ENCODE assay signal across 10 mouse cellular contexts in the genomic region with DNA sequence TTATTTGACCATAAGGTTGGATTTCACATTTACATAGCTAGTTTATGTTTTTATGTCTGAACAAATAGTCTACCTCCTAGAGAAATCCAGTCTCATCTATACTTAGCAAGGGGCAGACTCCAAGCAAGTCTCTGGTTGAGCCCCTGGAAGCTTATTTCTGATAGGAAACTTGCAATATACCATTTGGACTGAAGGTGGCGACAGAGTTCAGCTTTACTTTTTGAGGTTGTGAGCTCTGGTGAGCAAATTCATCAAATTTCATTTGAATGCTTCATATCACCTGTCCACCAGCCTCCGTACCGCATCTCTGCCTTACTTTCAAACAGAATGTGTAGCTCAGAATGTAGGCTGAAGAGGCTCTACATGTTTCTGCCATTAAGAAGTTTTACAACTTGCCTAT. TPM values are rescaled to one million over a fixed set of nuclear protein-coding genes. Genes with fewer than 3 reads are reported as not detected.
A peak's percentile ranks its signal among the peaks of the same experiment; 100 is the strongest.
DNase-seq lines count a peak whose midpoint lies in the region; ATAC-seq and TF ChIP-seq lines count a peak whose summit lies in the region.
"Had no signal": no experiment of that assay in that cellular context is flagged by ENCODE, and none has a peak within 500 bp of the region (broad histone marks: within the 10 kb centered on the region; RNA-seq: fewer than 3 reads in every experiment).

No protein-coding gene starts in this region.

- no peaks in the 10 kb centered on the region for H3K4me1 ChIP-seq in forebrain, embryonic 11.5 days (replicated peaks; ENCODE audit: control insufficient read depth, insufficient read depth, low read length)
- H3K4me1 ChIP-seq in forebrain, embryonic 12.5 days, result no peaks in the 10 kb centered on the region
- no peaks in the 10 kb centered on the region for H3K4me1 ChIP-seq in midbrain, embryonic 10.5 days
- no peaks in the 10 kb centered on the region for H3K4me1 ChIP-seq in stomach, postnatal 0 days (replicated peaks; ENCODE audit: control insufficient read depth, insufficient read depth)
- H3K4me1 ChIP-seq: limb, embryonic 12.5 days had no signal

- peak; percentile 65 for DNase-seq in forebrain, embryonic 11.5 days (ENCODE audit: low spot score)
- peak; percentile 14 to 22 for DNase-seq in urinary bladder, postnatal 36 days (ENCODE audit: low spot score in 2 of 2)
- DNase-seq in urinary bladder, adult 2 months (ENCODE audit: low spot score), result no peak
- peak; percentile 69 for DNase-seq in embryo, embryonic 9.5 days (ENCODE audit: extremely low spot score)
- peak; percentile 3 for DNase-seq in layer of hippocampus, adult 9-10 months (ENCODE audit: low spot score)
- peak; percentile 28 for DNase-seq in midbrain, embryonic 10.5 days (ENCODE audit: low spot score)
- peak; percentile 49 for DNase-seq in stomach, postnatal 0 days (ENCODE audit: low spot score)

- H3K36me3 ChIP-seq in forebrain, embryonic 11.5 days (ENCODE audit: control insufficient read depth, insufficient read depth, low read length), result no peaks in the 10 kb centered on the region
- H3K36me3 ChIP-seq in forebrain, embryonic 12.5 days (replicated peaks), result no peaks in the 10 kb centered on the region
- no peaks in the 10 kb centered on the region for H3K36me3 ChIP-seq in midbrain, embryonic 10.5 days
- H3K36me3 ChIP-seq in stomach, postnatal 0 days (ENCODE audit: control insufficient read depth, insufficient read depth, low read length), result no peaks in the 10 kb centered on the region
- H3K36me3 ChIP-seq: limb, embryonic 12.5 days had no signal

- TF ChIP-seq CTCF in stomach, postnatal 0 days (IDR thresholded peaks at IDR 0.05; ENCODE audit: low read depth), result peak; percentile 92

- 14% methylated on average over 3 of the region's 3 CpGs for WGBS in forebrain, embryonic 11.5 days
- WGBS in forebrain, embryonic 12.5 days, result 11% methylated on average over 3 of the region's 3 CpGs
- WGBS in midbrain, embryonic 10.5 days, result 19% methylated on average over 3 of the region's 3 CpGs
- WGBS in stomach, postnatal 0 days, result 3% methylated on average over 3 of the region's 3 CpGs

- H3K9me3 ChIP-seq in forebrain, embryonic 11.5 days (ENCODE audit: control insufficient read depth, low read length), result no peaks in the 10 kb centered on the region
- H3K9me3 ChIP-seq in forebrain, embryonic 12.5 days, result no peaks in the 10 kb centered on the region
- H3K9me3 ChIP-seq in midbrain, embryonic 10.5 days (replicated peaks), result no peaks in the 10 kb centered on the region
- H3K9me3 ChIP-seq in stomach, postnatal 0 days (ENCODE audit: control insufficient read depth, low read length), result no peaks in the 10 kb centered on the region
- H3K9me3 ChIP-seq: limb, embryonic 12.5 days had no signal

- no peaks in the 10 kb centered on the region for H3K27me3 ChIP-seq in forebrain, embryonic 11.5 days (ENCODE audit: control insufficient read depth, insufficient read depth, low read length)
- H3K27me3 ChIP-seq in forebrain, embryonic 12.5 days, result 0 out of 2 replicates have a peak, but pooled peaks cover 4% of the 10 kb centered on the region
- no peaks in the 10 kb centered on the region for H3K27me3 ChIP-seq in midbrain, embryonic 10.5 days (ENCODE audit: low read depth, poor library complexity, severe bottlenecking)
- no peaks in the 10 kb centered on the region for H3K27me3 ChIP-seq in stomach, postnatal 0 days (ENCODE audit: control insufficient read depth, insufficient read depth, low read length)
- H3K27me3 ChIP-seq: limb, embryonic 12.5 days had no signal

- H3K4me3 ChIP-seq in forebrain, embryonic 11.5 days (ENCODE audit: low read depth, low read length), result no peak overlapping the region
- H3K4me3 ChIP-seq in forebrain, embryonic 12.5 days (replicated peaks), result no peak overlapping the region
- H3K4me3 ChIP-seq in midbrain, embryonic 10.5 days, result no peak overlapping the region
- no peak overlapping the region for H3K4me3 ChIP-seq in stomach, postnatal 0 days (ENCODE audit: low read depth, low read length)
- H3K4me3 ChIP-seq: limb, embryonic 12.5 days had no signal

- ATAC-seq in forebrain, embryonic 11.5 days (replicated peaks; ENCODE audit: low FRiP score), result no peak
- no peak for ATAC-seq in forebrain, embryonic 12.5 days (ENCODE audit: low FRiP score)
- ATAC-seq in stomach, postnatal 0 days (ENCODE audit: low FRiP score, low TSS enrichment), result no peak

- no peak overlapping the region for H3K9ac ChIP-seq in forebrain, embryonic 11.5 days (ENCODE audit: low read length)
- H3K9ac ChIP-seq in forebrain, embryonic 12.5 days, result no peak overlapping the region
- H3K9ac ChIP-seq in stomach, postnatal 0 days (ENCODE audit: low read length), result no peak overlapping the region
- H3K9ac ChIP-seq: limb, embryonic 12.5 days had no signal

- no peak for TF ChIP-seq EP300 in stomach, postnatal 0 days (optimal IDR thresholded peaks at IDR 0.05)

- no peak overlapping the region for H3K4me2 ChIP-seq in forebrain, embryonic 11.5 days (ENCODE audit: low read depth, low read length, severe bottlenecking)
- H3K4me2 ChIP-seq in forebrain, embryonic 12.5 days, result no peak overlapping the region
- H3K4me2 ChIP-seq in stomach, postnatal 0 days (replicated peaks; ENCODE audit: low read depth), result no peak overlapping the region
- H3K4me2 ChIP-seq: limb, embryonic 12.5 days had no signal

- H3K27ac ChIP-seq in forebrain, embryonic 11.5 days (ENCODE audit: low read depth, low read length), result no peak overlapping the region
- H3K27ac ChIP-seq in forebrain, embryonic 12.5 days, result no peak overlapping the region
- H3K27ac ChIP-seq in midbrain, embryonic 10.5 days (replicated peaks), result no peak overlapping the region
- no peak overlapping the region for H3K27ac ChIP-seq in stomach, postnatal 0 days (replicated peaks)
- H3K27ac ChIP-seq: limb, embryonic 12.5 days had no signal

RNA-seq across cellular contexts. Expression of a gene that starts 5.8 kb away (rescaled TPM):
- not detected in 2 replicates for polyA plus RNA-seq in forebrain, embryonic 11.5 days (2014; fragmentation: Nextera tagmentation; extraction: Ambion mirVana)
- polyA plus RNA-seq in forebrain, embryonic 12.5 days (2016; fragmentation: Nextera tagmentation; extraction: Ambion mirVana), result not detected in 2 replicates
- polyA plus RNA-seq in urinary bladder, adult 2 months (2012; rRNA removed), result not detected in 2 replicates
- polyA plus RNA-seq in midbrain, embryonic 10.5 days (2016; fragmentation: Nextera tagmentation; extraction: Ambion mirVana), result not detected in 2 replicates
- polyA plus RNA-seq in stomach, postnatal 0 days (2015; fragmentation: Nextera tagmentation; extraction: Ambion mirVana), result 0.39 and 0.40 TPM in 2 replicates
- polyA plus RNA-seq: limb, embryonic 12.5 days; stomach, embryonic 14.5 days had no signal

RNA-seq across cellular contexts. Expression of a gene that starts 20.1 kb away (rescaled TPM):
- polyA plus RNA-seq in forebrain, embryonic 11.5 days (2014; fragmentation: Nextera tagmentation; extraction: Ambion mirVana), result not detected in 2 replicates
- not detected in 2 replicates for polyA plus RNA-seq in forebrain, embryonic 12.5 days (2016; fragmentation: Nextera tagmentation; extraction: Ambion mirVana)
- 0.04 TPM in 1 of 2 replicates, not detected in the other for polyA plus RNA-seq in urinary bladder, adult 2 months (2012; rRNA removed)
- not detected in 2 replicates for polyA plus RNA-seq in midbrain, embryonic 10.5 days (2016; fragmentation: Nextera tagmentation; extraction: Ambion mirVana)
- polyA plus RNA-seq in stomach, postnatal 0 days (2015; fragmentation: Nextera tagmentation; extraction: Ambion mirVana), result 114 and 116 TPM in 2 replicates
- polyA plus RNA-seq: stomach, embryonic 14.5 days had no signal

RNA-seq across cellular contexts. Expression of a gene that starts 39.8 kb away (rescaled TPM):
- polyA plus RNA-seq in forebrain, embryonic 11.5 days (2014; fragmentation: Nextera tagmentation; extraction: Ambion mirVana), result not detected in 2 replicates
- polyA plus RNA-seq in forebrain, embryonic 12.5 days (2016; fragmentation: Nextera tagmentation; extraction: Ambion mirVana), result not detected in 2 replicates
- 5.2 and 7.6 TPM in 2 replicates for polyA plus RNA-seq in urinary bladder, adult 2 months (2012; rRNA removed)
- polyA plus RNA-seq in midbrain, embryonic 10.5 days (2016; fragmentation: Nextera tagmentation; extraction: Ambion mirVana), result not detected in 2 replicates
- polyA plus RNA-seq in stomach, postnatal 0 days (2015; fragmentation: Nextera tagmentation; extraction: Ambion mirVana), result 22.4 and 30.0 TPM in 2 replicates

Comparison
In these comparisons a context has a peak if more than half of its experiments do, and no peak if none do; other contexts are left out.
1. RNA of a gene that starts 20.1 kb away (polyA plus RNA-seq): 114 to 116 TPM in stomach, postnatal 0 days; 0.04 TPM in urinary bladder, adult 2 months, not detected in forebrain, embryonic 11.5 days, not detected in forebrain, embryonic 12.5 days and not detected in midbrain, embryonic 10.5 days; every median in the first group is over 100 times any median in the second.